Mouse (Mus musculus): ENCODE measurements around the gene Ciao1.
A peak's percentile ranks its signal among the peaks of the same experiment; 100 is the strongest.

DNA sequence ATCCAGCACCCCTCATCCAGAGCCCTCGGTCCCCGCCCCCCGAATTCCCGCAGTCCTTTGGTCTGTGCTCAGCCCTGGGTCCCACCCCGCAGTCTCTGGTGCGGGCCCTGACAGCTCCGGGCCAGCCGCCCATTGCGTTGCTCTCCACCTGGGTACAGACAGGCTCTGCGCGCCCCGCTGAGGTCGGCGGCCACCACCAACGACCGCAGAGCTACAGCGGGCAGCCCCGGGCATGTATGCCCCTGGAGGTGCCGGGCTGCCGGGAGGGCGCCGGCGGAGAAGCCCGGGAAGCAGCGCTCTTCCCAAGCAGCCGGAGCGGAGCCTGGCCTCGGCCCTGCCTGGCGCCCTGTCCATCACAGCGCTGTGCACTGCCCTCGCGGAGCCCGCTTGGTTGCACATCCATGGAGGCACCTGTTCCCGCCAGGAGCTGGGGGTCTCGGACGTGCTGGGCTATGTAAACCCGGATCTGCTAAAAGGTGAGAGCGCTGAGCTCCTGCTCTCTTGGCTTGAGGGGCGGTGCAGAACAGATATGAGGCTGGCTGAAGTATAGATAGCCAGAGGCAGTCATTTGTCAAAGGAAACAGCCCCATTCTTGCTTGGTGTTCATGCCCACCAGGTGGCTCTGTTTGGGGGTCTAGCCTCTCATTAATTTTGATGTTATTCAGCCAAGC is 853 bp upstream of the Ciao1 start:
- TF ChIP-seq CTCF (IDR thresholded peaks at IDR 0.05; ENCODE audit: extremely low read depth, insufficient read depth, low read length) (0 out of 2 replicates have a peak, but pooled peaks have one; percentile 12), POLR2A (IDR thresholded peaks at IDR 0.05; ENCODE audit: extremely low read depth, insufficient read depth, low read length) (no peak)
